Mouse (Mus musculus) megakaryocyte, embryonic 14.5 days (primary cell): ENCODE data around the gene Ntsr1.

Experiments
- FLI1 ChIP-seq: IDR thresholded peaks from 2 replicates; pipeline ENCODE4 v1.6.1; 2012; ENCODE audit warnings: low read length, inconsistent platforms, mixed read lengths
- GATA1 ChIP-seq: IDR thresholded peaks from 3 replicates; pipeline ENCODE4 v1.6.1; 2012; ENCODE audit warnings: mixed read lengths, low read length, inconsistent platforms, borderline replicate concordance

DNA sequence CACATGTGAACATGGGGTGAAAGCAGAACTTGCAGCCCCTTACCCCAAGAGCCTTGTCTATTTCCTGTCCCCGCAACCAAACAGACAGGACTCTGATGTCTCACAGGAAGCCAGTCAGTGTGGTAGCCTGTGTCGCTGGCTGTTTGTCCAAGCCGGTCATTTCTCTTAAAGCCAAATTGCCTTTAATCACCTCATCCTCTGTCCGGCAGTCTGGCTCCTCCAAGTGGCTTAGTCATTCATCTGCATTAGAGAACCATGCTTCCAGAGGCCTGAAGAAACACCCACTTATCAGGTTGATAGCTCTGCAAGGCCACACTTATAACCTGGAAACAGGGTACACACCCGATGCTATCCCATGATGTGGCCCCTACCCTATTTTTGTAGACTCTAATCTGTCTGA lies 62.4 kb downstream of the Ntsr1 start:
- no peak for TF ChIP-seq GATA1
- TF ChIP-seq FLI1: no peak
